Mouse (Mus musculus): Measurements from ENCODE around the gene Vmn2r25. TPM values are rescaled to one million over a fixed set of nuclear protein-coding genes. Genes with fewer than 3 reads are reported as not detected.
"Not testable (repeated sequence)": the region's sequence is repeated elsewhere in the genome, so short reads cannot be mapped to it uniquely, and the experiment has no call there.

Vmn2r25 gene
- 0.09 TPM in 2 replicates for polyA plus RNA-seq (2011; ENCODE audit: insufficient read depth, insufficient read length, low read depth, missing spikeins)

GRCm38 (mm10) chr6:123853363-123853762, at the start of gene Vmn2r25:
TSS of gene Vmn2r25 (minus strand) at chr6:123853463.
- not testable (repeated sequence) for H3K36me3 ChIP-seq (ENCODE audit: control insufficient read depth, insufficient read depth, low read length, poor library complexity, severe bottlenecking); H3K27me3 ChIP-seq (ENCODE audit: control insufficient read depth, insufficient read depth, low read length, poor library complexity, severe bottlenecking); H3K27ac ChIP-seq (ENCODE audit: insufficient read depth, low read length); H3K4me3 ChIP-seq (ENCODE audit: low read depth, low read length); H3K9me3 ChIP-seq (replicated peaks; ENCODE audit: control insufficient read depth, insufficient read depth, low read length, poor library complexity, severe bottlenecking); H3K4me1 ChIP-seq (ENCODE audit: control insufficient read depth, insufficient read depth, low read length); H3K9ac ChIP-seq (ENCODE audit: low read depth, poor library complexity, severe bottlenecking)

GRCm38 (mm10) chr6:123819951-123820350, 33.3 kb downstream of the Vmn2r25 start:
- TF ChIP-seq CTCF (IDR thresholded peaks at IDR 0.05; ENCODE audit: low read depth, low read length): no peak
- TF ChIP-seq EP300 (IDR thresholded peaks at IDR 0.05; ENCODE audit: insufficient read depth, low read depth, low read length): no peak
- no peak for TF ChIP-seq POLR2A (IDR thresholded peaks at IDR 0.05; ENCODE audit: insufficient read depth, low read length)
- Histone ChIP-seq H3K27me3 (ENCODE audit: control insufficient read depth, insufficient read depth, low read length, poor library complexity, severe bottlenecking) (no peaks in the 10 kb centered on the region), H3K36me3 (ENCODE audit: control insufficient read depth, insufficient read depth, low read length, poor library complexity, severe bottlenecking) (no peaks in the 10 kb centered on the region), H3K9me3 (replicated peaks; ENCODE audit: control insufficient read depth, insufficient read depth, low read length, poor library complexity, severe bottlenecking) (no peaks in the 10 kb centered on the region), H3K4me1 (ENCODE audit: control insufficient read depth, insufficient read depth, low read length) (no peaks in the 10 kb centered on the region), H3K27ac (ENCODE audit: insufficient read depth, low read length) (no peak overlapping the region), H3K9ac (ENCODE audit: low read depth, poor library complexity, severe bottlenecking) (no peak overlapping the region), H3K4me3 (ENCODE audit: low read depth, low read length) (no peak overlapping the region)

- not testable (repeated sequence) for H3K9ac ChIP-seq (ENCODE audit: low read depth, poor library complexity, severe bottlenecking); H3K4me3 ChIP-seq (ENCODE audit: low read depth, low read length); H3K4me1 ChIP-seq (ENCODE audit: control insufficient read depth, insufficient read depth, low read length); H3K27ac ChIP-seq (ENCODE audit: insufficient read depth, low read length); H3K9me3 ChIP-seq (replicated peaks; ENCODE audit: control insufficient read depth, insufficient read depth, low read length, poor library complexity, severe bottlenecking); H3K36me3 ChIP-seq (ENCODE audit: control insufficient read depth, insufficient read depth, low read length, poor library complexity, severe bottlenecking); H3K27me3 ChIP-seq (ENCODE audit: control insufficient read depth, insufficient read depth, low read length, poor library complexity, severe bottlenecking)
These were observed 43.0 kb downstream of the Vmn2r25 start for GRCm38 (mm10) chr6:123810291-123810690.

GRCm38 (mm10) chr6:123793746-123794145, 59.5 kb downstream of the Vmn2r25 start:
- no peak for TF ChIP-seq POLR2A (IDR thresholded peaks at IDR 0.05; ENCODE audit: insufficient read depth, low read length)
- peak; percentile 61 for TF ChIP-seq CTCF (IDR thresholded peaks at IDR 0.05; ENCODE audit: low read depth, low read length)
- Histone ChIP-seq H3K27ac (ENCODE audit: insufficient read depth, low read length) (no peak overlapping the region), H3K4me3 (ENCODE audit: low read depth, low read length) (peak overlapping the region; percentile 20), H3K36me3 (ENCODE audit: control insufficient read depth, insufficient read depth, low read length, poor library complexity, severe bottlenecking) (no peaks in the 10 kb centered on the region), H3K4me1 (ENCODE audit: control insufficient read depth, insufficient read depth, low read length) (no peaks in the 10 kb centered on the region), H3K27me3 (ENCODE audit: control insufficient read depth, insufficient read depth, low read length, poor library complexity, severe bottlenecking) (no peaks in the 10 kb centered on the region), H3K9me3 (replicated peaks; ENCODE audit: control insufficient read depth, insufficient read depth, low read length, poor library complexity, severe bottlenecking) (no peaks in the 10 kb centered on the region), H3K9ac (ENCODE audit: low read depth, poor library complexity, severe bottlenecking) (no peak overlapping the region)

GRCm38 (mm10) chr6:123784857-123785256, 68.4 kb downstream of the Vmn2r25 start:
- Histone ChIP-seq H3K9me3 (replicated peaks; ENCODE audit: control insufficient read depth, insufficient read depth, low read length, poor library complexity, severe bottlenecking) (no peaks in the 10 kb centered on the region), H3K27ac (ENCODE audit: insufficient read depth, low read length) (no peak overlapping the region), H3K27me3 (ENCODE audit: control insufficient read depth, insufficient read depth, low read length, poor library complexity, severe bottlenecking) (no peaks in the 10 kb centered on the region), H3K4me3 (ENCODE audit: low read depth, low read length) (no peak overlapping the region), H3K4me1 (ENCODE audit: control insufficient read depth, insufficient read depth, low read length) (no peaks in the 10 kb centered on the region), H3K9ac (ENCODE audit: low read depth, poor library complexity, severe bottlenecking) (no peak overlapping the region), H3K36me3 (ENCODE audit: control insufficient read depth, insufficient read depth, low read length, poor library complexity, severe bottlenecking) (no peaks in the 10 kb centered on the region)
- no peak for TF ChIP-seq POLR2A (IDR thresholded peaks at IDR 0.05; ENCODE audit: insufficient read depth, low read length)
- no peak for TF ChIP-seq EP300 (IDR thresholded peaks at IDR 0.05; ENCODE audit: insufficient read depth, low read depth, low read length)
- no peak for TF ChIP-seq CTCF (IDR thresholded peaks at IDR 0.05; ENCODE audit: low read depth, low read length)

- Histone ChIP-seq H3K27ac (ENCODE audit: insufficient read depth, low read length) (no peak within 1 kb of the TSS), H3K27me3 (ENCODE audit: control insufficient read depth, insufficient read depth, low read length, poor library complexity, severe bottlenecking) (no peaks in the 10 kb centered on the region), H3K9ac (ENCODE audit: low read depth, poor library complexity, severe bottlenecking) (no peak within 1 kb of the TSS), H3K36me3 (ENCODE audit: control insufficient read depth, insufficient read depth, low read length, poor library complexity, severe bottlenecking) (no peaks in the 10 kb centered on the region), H3K4me3 (ENCODE audit: low read depth, low read length) (no peak within 1 kb of the TSS), H3K9me3 (replicated peaks; ENCODE audit: control insufficient read depth, insufficient read depth, low read length, poor library complexity, severe bottlenecking) (no peaks in the 10 kb centered on the region), H3K4me1 (ENCODE audit: control insufficient read depth, insufficient read depth, low read length) (no peaks in the 10 kb centered on the region)
- no peak for TF ChIP-seq EP300 (IDR thresholded peaks at IDR 0.05; ENCODE audit: insufficient read depth, low read depth, low read length)
- no peak for TF ChIP-seq CTCF (IDR thresholded peaks at IDR 0.05; ENCODE audit: low read depth, low read length)
- TF ChIP-seq POLR2A (IDR thresholded peaks at IDR 0.05; ENCODE audit: insufficient read depth, low read length): no peak
These were observed 74.7 kb downstream of the Vmn2r25 start, which contains the start of gene Vmn2r24 for GRCm38 (mm10) chr6:123778579-123778978. TSS of gene Vmn2r24 (plus strand) at chr6:123778879.

Other genes with a start within 250 kb of the Vmn2r25 start
- gene Vmn2r22, start 202.7 kb downstream of the Vmn2r25 start, polyA plus RNA-seq (2011; ENCODE audit: insufficient read depth, insufficient read length, low read depth, missing spikeins): not detected in 2 replicates
- not detected in 2 replicates for gene Vmn2r23, start 150.8 kb downstream of the Vmn2r25 start, polyA plus RNA-seq (2011; ENCODE audit: insufficient read depth, insufficient read length, low read depth, missing spikeins)
- 0.06 TPM in 2 replicates for gene Vmn2r24, start 74.6 kb downstream of the Vmn2r25 start, polyA plus RNA-seq (2011; ENCODE audit: insufficient read depth, insufficient read length, low read depth, missing spikeins)
- gene Vmn2r26, start 171.1 kb upstream of the Vmn2r25 start, polyA plus RNA-seq (2011; ENCODE audit: insufficient read depth, insufficient read length, low read depth, missing spikeins): not detected in 2 replicates